Mouse (Mus musculus): ENCODE data around the gene Erbb4.

DNA sequence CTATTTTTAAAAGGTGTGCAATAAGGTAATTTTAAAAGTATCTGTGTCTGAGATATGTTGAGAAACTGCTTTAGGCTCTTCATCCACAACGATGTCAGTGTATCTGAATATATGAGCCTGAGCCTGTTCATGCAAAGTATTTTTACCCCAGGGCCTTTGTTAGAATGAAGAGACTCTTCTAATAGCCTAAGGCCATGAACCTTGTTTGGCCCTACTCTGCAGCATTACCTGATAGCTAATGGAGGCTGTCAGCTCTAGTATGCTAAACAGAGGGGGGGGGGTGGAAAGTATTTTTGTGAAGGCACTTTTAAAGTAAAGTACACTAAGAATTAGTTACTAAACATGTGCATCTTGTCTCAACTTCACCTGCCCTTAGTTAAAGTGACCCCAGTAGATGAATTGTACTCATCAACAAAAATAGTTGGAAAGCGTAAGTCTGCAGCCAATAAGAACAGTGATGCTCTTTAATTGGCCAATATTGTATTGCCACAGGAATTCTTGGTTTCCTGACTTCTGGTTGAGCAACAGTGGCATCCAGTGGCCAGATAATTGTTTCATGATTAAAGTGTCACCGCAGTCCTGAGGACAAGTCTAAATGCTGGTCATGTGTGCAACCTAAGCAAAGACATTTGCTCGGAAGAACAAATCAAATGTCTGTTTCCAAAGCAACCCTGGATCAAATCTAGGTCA is 10.5 kb upstream of the Erbb4 start:
- peak; percentile 34 for TF ChIP-seq CTCF (IDR thresholded peaks at IDR 0.05)
- TF ChIP-seq EP300 (IDR thresholded peaks at IDR 0.05): no peak

Data from lung, postnatal 0 days (tissue).